Mouse (Mus musculus) frontal cortex, adult (tissue): Measurements from ENCODE around the gene Cyfip1.
"Not testable (repeated sequence)": the region's sequence is repeated elsewhere in the genome, so short reads cannot be mapped to it uniquely, and the experiment has no call there.

Experiments
- ATAC-seq: cut with Nextera tagmentation; 2 replicates; pipeline ENCODE4 v1.9.2; 2017; ENCODE audit warnings: mild to moderate bottlenecking, moderate library complexity, mixed read lengths; ENCODE audit not compliant: low TSS enrichment

Cyfip1 gene

DNA sequence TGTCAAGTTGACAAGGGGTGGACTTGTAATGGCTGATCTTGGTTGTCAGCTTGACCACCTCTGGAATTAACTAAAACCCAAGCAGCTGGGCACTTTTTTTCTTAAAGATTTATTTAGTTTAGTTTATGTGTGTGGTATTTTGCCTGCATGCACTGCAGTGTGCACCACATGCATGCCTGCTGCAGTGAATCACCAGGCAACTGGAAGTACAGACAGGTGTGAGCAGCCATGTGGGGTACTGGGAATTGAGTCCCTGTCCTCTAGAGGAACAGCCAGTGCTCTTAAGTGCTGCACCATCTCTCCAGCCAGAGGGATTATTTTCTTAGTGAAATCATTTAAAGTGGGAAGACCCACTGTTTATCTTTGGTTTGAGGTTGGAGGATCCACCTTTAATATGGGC lies 23.5 kb downstream of the Cyfip1 start:
- no peak for ATAC-seq

DNA sequence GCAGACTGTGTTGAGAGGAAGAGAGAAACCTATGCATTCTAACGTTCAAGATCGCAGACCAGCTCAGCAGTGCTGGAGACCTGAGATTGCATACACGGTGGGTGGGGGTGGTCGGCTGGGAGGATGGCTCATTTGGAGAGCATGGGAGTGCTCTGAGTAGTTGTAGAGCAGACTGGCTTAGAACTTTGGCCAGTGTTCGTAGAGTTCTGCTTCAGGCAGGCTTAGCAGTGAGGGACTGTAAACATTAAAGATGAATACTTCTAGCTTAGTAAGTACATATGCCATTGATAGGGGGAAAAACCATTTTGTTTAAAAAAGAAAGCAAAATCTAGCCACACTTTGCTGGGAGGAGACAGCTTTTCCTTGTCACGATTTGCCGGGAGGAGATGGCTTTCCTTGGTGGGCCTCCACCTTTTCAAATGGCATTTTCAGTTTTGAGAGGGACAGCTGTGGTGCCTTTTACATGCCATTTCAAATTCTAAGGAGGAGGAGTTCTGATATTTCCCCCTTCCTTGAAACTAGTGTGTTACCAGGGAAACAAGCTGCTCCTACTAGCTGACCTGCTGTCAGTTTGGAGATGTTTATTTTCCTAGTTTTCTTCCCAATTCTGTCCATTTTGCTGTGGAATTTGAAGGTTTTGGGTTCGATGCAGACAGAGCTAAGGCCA lies 24.3 kb downstream of the Cyfip1 start:
- peak; percentile 41; the same call in 1 of the 2 replicates for ATAC-seq

GRCm38 (mm10) chr7:55868247-55868646 lies 26.7 kb downstream of the Cyfip1 start:
- no peak for ATAC-seq

- no peak for ATAC-seq
Observed at GRCm38 (mm10) chr7:55869220-55869619, 27.7 kb downstream of the Cyfip1 start.

- ATAC-seq: 0 out of 2 replicates have a peak, but pooled peaks have one; percentile 41
Observed at GRCm38 (mm10) chr7:55870340-55871020, 28.9 kb downstream of the Cyfip1 start.

- ATAC-seq: 0 out of 2 replicates have a peak, but pooled peaks have one; percentile 18
Observed at GRCm38 (mm10) chr7:55871476-55871875, 29.9 kb downstream of the Cyfip1 start.

GRCm38 (mm10) chr7:55874703-55875102 lies 33.2 kb downstream of the Cyfip1 start:
- ATAC-seq: no peak

GRCm38 (mm10) chr7:55877721-55878120 lies 36.2 kb downstream of the Cyfip1 start:
- ATAC-seq: peak; percentile 53; the same call in 1 of the 2 replicates

DNA sequence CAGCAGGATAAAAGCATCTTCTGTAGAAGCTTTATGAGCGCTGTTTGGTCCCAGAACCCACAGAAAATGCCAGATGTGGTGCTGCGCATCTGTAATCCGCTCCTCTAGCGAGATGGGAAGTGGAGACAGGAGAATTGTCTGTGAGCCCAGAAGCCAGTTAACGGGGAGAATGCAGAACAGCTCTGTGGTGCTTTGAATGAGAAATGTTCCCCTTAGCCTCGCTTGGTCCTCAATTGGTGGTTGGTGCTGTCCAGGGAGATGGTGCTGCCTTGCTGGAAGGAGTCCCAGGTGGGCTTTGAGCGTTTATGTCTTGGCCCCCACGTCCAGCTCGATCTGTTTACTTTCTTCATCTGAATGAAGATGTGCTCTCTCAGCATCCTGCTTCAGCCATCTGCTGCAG lies 39.3 kb downstream of the Cyfip1 start:
- ATAC-seq: peak; percentile 48

GRCm38 (mm10) chr7:55888603-55889002 lies 47.1 kb downstream of the Cyfip1 start:
- no peak for ATAC-seq

GRCm38 (mm10) chr7:55889996-55890395 lies 48.5 kb downstream of the Cyfip1 start:
- no peak for ATAC-seq

- ATAC-seq: peak; percentile 78
Observed at GRCm38 (mm10) chr7:55890731-55891130, 49.2 kb downstream of the Cyfip1 start.

DNA sequence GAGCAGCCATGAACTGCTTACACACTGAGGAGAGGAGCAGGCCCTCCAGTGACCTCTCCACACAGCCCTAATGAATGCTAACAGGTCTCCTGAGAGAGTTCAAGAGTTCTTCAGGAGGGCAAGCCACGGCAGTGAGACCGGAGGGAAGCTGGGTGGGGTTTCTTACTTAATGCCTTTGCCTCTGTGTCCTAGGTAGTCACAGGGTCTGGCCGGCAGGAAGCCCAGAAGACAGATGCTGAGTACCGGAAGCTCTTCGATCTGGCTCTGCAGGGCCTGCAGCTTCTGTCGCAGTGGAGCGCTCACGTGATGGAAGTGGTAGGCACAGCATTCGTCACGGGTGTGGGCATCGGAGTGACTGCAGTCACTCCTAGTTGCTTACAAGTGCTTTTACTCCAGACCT lies 50.3 kb downstream of the Cyfip1 start:
- 0 out of 2 replicates have a peak, but pooled peaks have one; percentile 14 for ATAC-seq

GRCm38 (mm10) chr7:55903766-55904165 lies 62.2 kb downstream of the Cyfip1 start:
- no peak for ATAC-seq

DNA sequence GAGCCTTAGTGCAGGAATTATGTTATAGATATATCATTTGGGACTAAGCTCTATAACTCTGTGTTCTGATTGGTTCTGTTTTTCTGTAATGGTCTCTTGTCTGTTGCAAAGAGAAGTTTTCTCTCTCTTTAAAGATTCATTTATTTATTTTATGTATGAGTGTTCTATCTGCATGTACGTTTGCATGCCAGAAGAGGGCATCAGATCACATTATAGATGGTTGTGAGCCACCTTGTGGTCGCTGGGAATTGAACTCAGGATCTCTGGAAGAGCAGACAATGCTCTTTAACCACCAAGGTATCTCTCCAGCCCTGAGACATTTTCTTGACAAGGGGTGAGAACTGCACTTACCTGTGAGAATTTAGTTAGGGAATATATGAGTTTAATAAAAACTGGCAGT lies 63.9 kb downstream of the Cyfip1 start:
- no peak for ATAC-seq

- no peak for ATAC-seq
Observed at GRCm38 (mm10) chr7:55909519-55909918, 68.0 kb downstream of the Cyfip1 start.

GRCm38 (mm10) chr7:55910356-55910755 lies 68.8 kb downstream of the Cyfip1 start:
- ATAC-seq: no peak

DNA sequence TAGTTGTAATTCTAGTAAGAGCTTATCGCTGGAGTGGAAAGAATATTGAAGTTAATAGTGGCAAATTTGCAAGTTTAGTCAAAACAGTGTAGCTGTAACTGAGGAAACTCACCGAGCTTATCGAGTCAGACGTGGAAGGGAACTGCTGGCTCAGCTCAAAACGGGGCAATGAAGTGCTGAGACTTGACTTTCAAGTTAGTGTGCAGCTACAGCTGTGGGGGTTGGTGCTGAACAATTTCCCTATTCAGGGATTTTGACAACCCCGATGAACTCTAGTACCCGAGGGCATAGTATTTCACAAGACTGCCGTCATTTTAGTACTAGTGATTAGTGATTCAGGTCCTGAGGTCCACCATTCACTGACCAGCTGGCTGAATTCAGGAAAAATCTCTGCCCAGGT lies 69.8 kb downstream of the Cyfip1 start:
- ATAC-seq: peak; percentile 31; the same call in 1 of the 2 replicates

DNA sequence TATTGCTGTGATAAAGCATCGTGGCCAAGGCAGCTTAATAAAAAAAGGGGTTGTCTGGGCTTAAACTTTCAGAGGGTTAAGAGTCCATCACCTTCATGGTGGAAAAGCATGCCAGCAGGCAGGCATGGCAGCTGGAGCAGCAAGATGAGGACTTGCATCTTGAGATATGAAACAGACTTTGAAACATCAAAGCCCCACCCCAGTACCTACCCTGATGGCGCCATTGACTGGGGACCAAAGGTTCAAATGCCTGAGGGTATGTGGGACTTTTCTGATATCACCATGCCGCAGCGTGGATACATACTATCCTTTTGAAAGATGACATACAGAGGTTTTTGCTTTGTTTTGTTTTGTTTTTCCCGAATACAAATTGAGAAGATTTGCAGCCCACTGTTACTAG lies 70.6 kb downstream of the Cyfip1 start:
- no peak for ATAC-seq

- not testable (repeated sequence) for ATAC-seq
Observed at GRCm38 (mm10) chr7:55918365-55918764, 76.8 kb downstream of the Cyfip1 start.

- ATAC-seq: no peak
Observed at GRCm38 (mm10) chr7:55927262-55927661, 85.7 kb downstream of the Cyfip1 start.

GRCm38 (mm10) chr7:55928649-55929048 lies 87.1 kb downstream of the Cyfip1 start:
- no peak for ATAC-seq

GRCm38 (mm10) chr7:55935025-55935424 lies 93.5 kb downstream of the Cyfip1 start:
- no peak for ATAC-seq
